Mouse (Mus musculus) Patski (cell line): ENCODE data around the gene Micu2. TPM values are rescaled to one million over a fixed set of nuclear protein-coding genes. Genes with fewer than 3 reads are reported as not detected.
A peak's percentile ranks its signal among the peaks of the same experiment; 100 is the strongest.

ENCODE experiments used
- ATAC-seq: fragments of 100-300 bp; one replicate; pipeline ENCODE4 v1.8.0; 2021
- CTCF ChIA-PET: fragments of 350-600 bp; sonication (Branson Sonifier 250); formaldehyde crosslinking; loops from one replicate; lab custom pipeline; 2022; ENCODE audit warnings: inconsistent platforms; lab: Charles Lee
- POLR2A ChIA-PET: fragments of 350-600 bp; sonication (Branson Sonifier 250); formaldehyde crosslinking; loops from one replicate; lab custom pipeline; 2022; ENCODE audit warnings: antibody characterized with exemption, inconsistent platforms; lab: Charles Lee
- DNase-seq: peaks from one replicate; pipeline ENCODE4 v3.0.0-alpha.2; 2011; ENCODE audit warnings: low read depth, low spot score
- H3K27me3 ChIP-seq: fragments of 371-371 bp; one replicate; pipeline ENCODE4 v1.5.1; 2021
- CTCF ChIP-seq: fragments of 100-300 bp; IDR thresholded peaks from one replicate; pipeline ENCODE4 v1.5.1; 2021
- in situ Hi-C: fragments of 300-500 bp; cut with MboI; formaldehyde crosslinking; loops from 3 replicates; pipeline ENCODE4 v1.11.1; 2018; ENCODE audit warnings: low pct_unique_long_range_greater_than_20kb, mixed read lengths
- polyA plus RNA-seq: library from polyadenylated mRNA; unstranded; gene quantifications from one replicate; pipeline ENCODE4 v1.2.3, GENCODE M21; 2021

Gene Micu2
- polyA plus RNA-seq, result 88.2 TPM

GRCm38 (mm10) chr14:57998526-57999401, at the start of gene Micu2:
Gene Micu2 (minus strand): TSS chr14:57999262.
- TF ChIP-seq CTCF, result no peak
- ChIA-PET POLR2A (interaction anchor here (0.5 kb wide), 2 partner anchors 16 to 1125 kb away, joined by 3 to 4 read pairs; no protein-coding TSS in a partner anchor), CTCF (interaction anchor here (0.9 to 2.0 kb wide), 4 partner anchors 9 to 48 kb away, joined by 3 to 5 read pairs (median 3); no protein-coding TSS in a partner anchor)
- in situ Hi-C loops, result no loop called here
- H3K27me3 ChIP-seq, result no peaks in the 10 kb centered on the region
- ATAC-seq, result peak; percentile 88
- DNase-seq, result peak; percentile 64

- no peak for ATAC-seq
These were observed 47.7 kb upstream of the Micu2 start for GRCm38 (mm10) chr14:58046639-58047284.

GRCm38 (mm10) chr14:58036174-58036573, 37.1 kb upstream of the Micu2 start:
- ChIA-PET POLR2A (no interaction called here), CTCF (no interaction called here)
- peaks cover 7% of the 10 kb centered on the region for H3K27me3 ChIP-seq
- TF ChIP-seq CTCF, result no peak
- ATAC-seq, result no peak
- in situ Hi-C loops, result loop anchor here (10.0 kb wide), 2 partner anchors 1049 to 1079 kb away; no protein-coding TSS in a partner anchor
- DNase-seq, result no peak

More at GRCm38 (mm10) chr14:58046639-58047284, 47.7 kb upstream of the Micu2 start:
- ChIA-PET POLR2A (no interaction called here), CTCF (interaction anchor here (1.2 to 1.6 kb wide), 2 partner anchors 13 to 15 kb away, joined by 3 read pairs; no protein-coding TSS in a partner anchor)
- DNase-seq, result no peak
- TF ChIP-seq CTCF, result no peak
- in situ Hi-C loops, result no loop called here
- no peaks in the 10 kb centered on the region for H3K27me3 ChIP-seq

- ATAC-seq (no peak), DNase-seq (no peak)
- POLR2A ChIA-PET, result no interaction called here
- in situ Hi-C loops, result loop anchor here (5.0 to 10.0 kb wide), 3 partner anchors 668 to 1080 kb away; no protein-coding TSS in a partner anchor
- H3K27me3 ChIP-seq, result peaks cover 3% of the 10 kb centered on the region
- peak; percentile 77 for TF ChIP-seq CTCF
- CTCF ChIA-PET, result interaction anchor here (0.9 to 1.2 kb wide), 3 partner anchors 12 to 37 kb away, joined by 3 read pairs; no protein-coding TSS in a partner anchor
These were observed 35.5 kb upstream of the Micu2 start for GRCm38 (mm10) chr14:58034567-58034966.

- in situ Hi-C loops, result no loop called here
- H3K27me3 ChIP-seq, result no peaks in the 10 kb centered on the region
- CTCF ChIA-PET, result interaction anchor here (1.1 kb wide), 2 partner anchors 10 to 359 kb away, joined by 3 to 5 read pairs; no protein-coding TSS in a partner anchor
- ATAC-seq (no peak), DNase-seq (no peak)
- TF ChIP-seq CTCF, result peak; percentile 88
- POLR2A ChIA-PET, result no interaction called here
These were observed 19.8 kb upstream of the Micu2 start for GRCm38 (mm10) chr14:58018869-58019268.

GRCm38 (mm10) chr14:58003852-58004251, 4.8 kb upstream of the Micu2 start:
- ATAC-seq, result no peak
- H3K27me3 ChIP-seq, result no peaks in the 10 kb centered on the region
- DNase-seq, result no peak
- in situ Hi-C loops, result no loop called here
- ChIA-PET POLR2A (no interaction called here), CTCF (no interaction called here)
- no peak for TF ChIP-seq CTCF

- CTCF ChIA-PET, result no interaction called here
- in situ Hi-C loops, result no loop called here
- no peaks in the 10 kb centered on the region for H3K27me3 ChIP-seq
- ATAC-seq (no peak), DNase-seq (no peak)
- POLR2A ChIA-PET, result no interaction called here
- no peak for TF ChIP-seq CTCF
These were observed 3.1 kb upstream of the Micu2 start for GRCm38 (mm10) chr14:58002161-58002560.

- ATAC-seq (no peak), DNase-seq (no peak)
- CTCF ChIA-PET, result interaction anchor here (0.9 to 2.0 kb wide), 5 partner anchors 9 to 49 kb away, joined by 3 to 5 read pairs (median 3); no protein-coding TSS in a partner anchor
- no peaks in the 10 kb centered on the region for H3K27me3 ChIP-seq
- no peak for TF ChIP-seq CTCF
- POLR2A ChIA-PET, result interaction anchor here (0.5 kb wide), 1 partner anchor 17 kb away, joined by 4 read pairs; no protein-coding TSS in a partner anchor
- in situ Hi-C loops, result no loop called here
These were observed 306 bp upstream of the Micu2 start for GRCm38 (mm10) chr14:57999402-57999734.

GRCm38 (mm10) chr14:57997431-57997830, 1.6 kb downstream of the Micu2 start:
- H3K27me3 ChIP-seq, result no peaks in the 10 kb centered on the region
- DNase-seq (no peak), ATAC-seq (no peak)
- in situ Hi-C loops, result no loop called here
- no peak for TF ChIP-seq CTCF
- ChIA-PET POLR2A (interaction anchor here (0.7 kb wide), 1 partner anchor 17 kb away, joined by 3 read pairs; no protein-coding TSS in a partner anchor), CTCF (interaction anchor here (1.7 kb wide), 1 partner anchor 17 kb away, joined by 5 read pairs; no protein-coding TSS in a partner anchor)

GRCm38 (mm10) chr14:57996210-57996609, 2.9 kb downstream of the Micu2 start:
- in situ Hi-C loops, result no loop called here
- peak; percentile 16 for TF ChIP-seq CTCF
- ChIA-PET POLR2A (interaction anchor here (0.5 to 0.7 kb wide), 2 partner anchors 13 to 281 kb away, joined by 3 read pairs; no protein-coding TSS in a partner anchor), CTCF (interaction anchor here (0.8 to 1.7 kb wide), 2 partner anchors 15 to 20 kb away, joined by 3 to 5 read pairs; no protein-coding TSS in a partner anchor)
- DNase-seq, result no peak
- H3K27me3 ChIP-seq, result no peaks in the 10 kb centered on the region
- ATAC-seq, result no peak
